Mouse (Mus musculus): Measurements from ENCODE around the gene Itgb8.

- TF ChIP-seq CTCF (IDR thresholded peaks at IDR 0.05; ENCODE audit: control insufficient read depth, insufficient read depth, insufficient read length), result no peak
- no peak for TF ChIP-seq MYOD1 (IDR thresholded peaks at IDR 0.05; ENCODE audit: control insufficient read depth, insufficient read length, low read depth)
- TF ChIP-seq USF1 (IDR thresholded peaks at IDR 0.05; ENCODE audit: low read depth), result no peak
- no peak for TF ChIP-seq MAX (IDR thresholded peaks at IDR 0.05)
- TF ChIP-seq MYOG (IDR thresholded peaks at IDR 0.05; ENCODE audit: control insufficient read depth, extremely low read depth, insufficient read length), result no peak
- no peak for TF ChIP-seq CEBPB (IDR thresholded peaks at IDR 0.05; ENCODE audit: low read depth)
Observed at GRCm38 (mm10) chr12:119157686-119158085, 80.9 kb downstream of the Itgb8 start.

Measured in C2C12 (cell line).